Mouse (Mus musculus): Measurements from ENCODE around the gene Adcy6.

DNA sequence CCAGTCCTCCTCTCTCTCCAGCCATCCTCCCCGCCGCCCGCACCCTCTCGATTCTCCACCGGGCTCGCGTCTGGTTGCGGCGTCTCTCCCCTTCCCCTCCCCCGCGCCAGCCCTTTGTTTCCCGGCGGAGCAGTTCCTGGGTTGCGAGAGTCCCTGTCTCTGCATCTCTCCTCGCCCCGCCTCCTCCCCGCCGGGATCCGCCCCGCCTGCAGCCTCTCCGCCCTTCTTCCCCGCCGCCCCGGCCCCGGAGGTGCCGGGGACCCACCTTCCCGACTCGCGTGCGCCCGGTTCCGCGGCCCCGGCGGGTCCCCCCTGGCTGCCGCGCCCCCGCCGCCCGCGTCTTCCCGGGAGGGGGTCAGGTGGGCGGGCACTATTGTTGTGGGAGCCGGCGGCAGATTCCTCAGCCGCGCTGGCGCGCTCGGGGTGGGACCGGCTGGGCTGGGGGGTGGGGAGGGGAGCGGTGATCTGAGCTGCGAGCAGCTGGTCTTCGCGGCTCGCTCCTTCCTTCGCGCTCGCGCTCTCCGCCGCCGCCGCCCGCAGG lies 24.7 kb upstream of the Adcy6 start:
- TF ChIP-seq CTCF (IDR thresholded peaks at IDR 0.05; ENCODE audit: control insufficient read depth, insufficient read depth, insufficient replicate concordance, low read depth, low read length) (no peak), POLR2A (IDR thresholded peaks at IDR 0.05; ENCODE audit: control insufficient read depth, low read depth, low read length) (no peak)

Measured in testis, adult 2 months (tissue).